Mouse (Mus musculus): ENCODE measurements around the gene Acap1. TPM values are rescaled to one million over a fixed set of nuclear protein-coding genes. Genes with fewer than 3 reads are reported as not detected.
"Not testable (repeated sequence)": the region's sequence is repeated elsewhere in the genome, so short reads cannot be mapped to it uniquely, and the experiment has no call there.

Gene Acap1
- polyA plus RNA-seq, 1 experiment from 2014 or later: 0.49 TPM

GRCm38 (mm10) chr11:69935137-69935879, 40.0 kb upstream of the Acap1 start, which contains the start of gene Ybx2:
Gene Ybx2, plus strand, starts transcription at chr11:69935796.
- Histone ChIP-seq H3K27me3 (replicated peaks; ENCODE audit: control insufficient read depth, insufficient read depth, low read length) (peaks cover 13% of the 10 kb centered on the region), H3K4me2 (ENCODE audit: low read length) (peak within 1 kb of the TSS; percentile 100), H3K36me3 (ENCODE audit: control insufficient read depth, insufficient read depth) (no peaks in the 10 kb centered on the region), H3K4me3 (replicated peaks; ENCODE audit: low read length) (peak within 1 kb of the TSS; percentile 61), H3K27ac (ENCODE audit: low read length) (no peak within 1 kb of the TSS), H3K4me1 (replicated peaks; ENCODE audit: control insufficient read depth, insufficient read depth, low read length) (peaks cover 22% of the 10 kb centered on the region), H3K9ac (replicated peaks; ENCODE audit: low read depth, low read length) (peak within 1 kb of the TSS; percentile 62), H3K9me3 (ENCODE audit: control insufficient read depth, low read length) (no peaks in the 10 kb centered on the region)
- WGBS: 1% methylated on average over 56 of the region's 62 CpGs
- ATAC-seq: peak; percentile 89

- Histone ChIP-seq H3K27me3 (replicated peaks; ENCODE audit: control insufficient read depth, insufficient read depth, low read length) (peaks cover 13% of the 10 kb centered on the region), H3K4me3 (replicated peaks; ENCODE audit: low read length) (peak overlapping the region; percentile 26), H3K9ac (replicated peaks; ENCODE audit: low read depth, low read length) (no peak overlapping the region), H3K27ac (ENCODE audit: low read length) (no peak overlapping the region), H3K4me1 (replicated peaks; ENCODE audit: control insufficient read depth, insufficient read depth, low read length) (peaks cover 22% of the 10 kb centered on the region), H3K36me3 (ENCODE audit: control insufficient read depth, insufficient read depth) (no peaks in the 10 kb centered on the region), H3K4me2 (ENCODE audit: low read length) (peak overlapping the region; percentile 45; the same call in 1 of the 2 replicates), H3K9me3 (ENCODE audit: control insufficient read depth, low read length) (no peaks in the 10 kb centered on the region)
- no peak for ATAC-seq
- WGBS: 17% methylated on average over 6 of the region's 6 CpGs
Measured at GRCm38 (mm10) chr11:69934681-69935080, 39.3 kb upstream of the Acap1 start.

GRCm38 (mm10) chr11:69934169-69934568, 38.8 kb upstream of the Acap1 start:
- H3K36me3 ChIP-seq (ENCODE audit: control insufficient read depth, insufficient read depth): no peaks in the 10 kb centered on the region
- 1% methylated on average over 18 of the region's 18 CpGs for WGBS
- H3K4me2 ChIP-seq (ENCODE audit: low read length): peak overlapping the region; percentile 45
- H3K9ac ChIP-seq (replicated peaks; ENCODE audit: low read depth, low read length): no peak overlapping the region
- H3K9me3 ChIP-seq (ENCODE audit: control insufficient read depth, low read length): no peaks in the 10 kb centered on the region
- peaks cover 13% of the 10 kb centered on the region for H3K27me3 ChIP-seq (replicated peaks; ENCODE audit: control insufficient read depth, insufficient read depth, low read length)
- ATAC-seq: peak; percentile 56
- peaks cover 22% of the 10 kb centered on the region for H3K4me1 ChIP-seq (replicated peaks; ENCODE audit: control insufficient read depth, insufficient read depth, low read length)
- peak overlapping the region; percentile 26 for H3K4me3 ChIP-seq (replicated peaks; ENCODE audit: low read length)
- no peak overlapping the region for H3K27ac ChIP-seq (ENCODE audit: low read length)

- WGBS: 76% methylated on average over 4 of the region's 4 CpGs
- no peak overlapping the region for H3K9ac ChIP-seq (replicated peaks; ENCODE audit: low read depth, low read length)
- H3K36me3 ChIP-seq (ENCODE audit: control insufficient read depth, insufficient read depth): no peaks in the 10 kb centered on the region
- ATAC-seq: no peak
- H3K4me2 ChIP-seq (ENCODE audit: low read length): no peak overlapping the region
- H3K4me1 ChIP-seq (replicated peaks; ENCODE audit: control insufficient read depth, insufficient read depth, low read length): peaks cover 22% of the 10 kb centered on the region
- no peaks in the 10 kb centered on the region for H3K9me3 ChIP-seq (ENCODE audit: control insufficient read depth, low read length)
- peaks cover 10% of the 10 kb centered on the region for H3K27me3 ChIP-seq (replicated peaks; ENCODE audit: control insufficient read depth, insufficient read depth, low read length)
- H3K4me3 ChIP-seq (replicated peaks; ENCODE audit: low read length): no peak overlapping the region
- H3K27ac ChIP-seq (ENCODE audit: low read length): no peak overlapping the region
Measured at GRCm38 (mm10) chr11:69933066-69933465, 37.7 kb upstream of the Acap1 start.

- no peak overlapping the region for H3K4me2 ChIP-seq (ENCODE audit: low read length)
- ATAC-seq: no peak
Measured at GRCm38 (mm10) chr11:69932254-69932653, 36.9 kb upstream of the Acap1 start.

GRCm38 (mm10) chr11:69931769-69932168, 36.4 kb upstream of the Acap1 start:
- Histone ChIP-seq H3K9me3 (ENCODE audit: control insufficient read depth, low read length) (no peaks in the 10 kb centered on the region), H3K27ac (ENCODE audit: low read length) (no peak overlapping the region), H3K36me3 (ENCODE audit: control insufficient read depth, insufficient read depth) (no peaks in the 10 kb centered on the region), H3K4me2 (ENCODE audit: low read length) (no peak overlapping the region), H3K4me3 (replicated peaks; ENCODE audit: low read length) (no peak overlapping the region), H3K4me1 (replicated peaks; ENCODE audit: control insufficient read depth, insufficient read depth, low read length) (peaks cover 22% of the 10 kb centered on the region), H3K9ac (replicated peaks; ENCODE audit: low read depth, low read length) (no peak overlapping the region), H3K27me3 (replicated peaks; ENCODE audit: control insufficient read depth, insufficient read depth, low read length) (peaks cover 2% of the 10 kb centered on the region; the same call in 1 of the 2 replicates)
- no peak for ATAC-seq
- WGBS: 72% methylated on average over 8 of the region's 8 CpGs

More at GRCm38 (mm10) chr11:69932254-69932653, 36.9 kb upstream of the Acap1 start:
- Histone ChIP-seq H3K9me3 (ENCODE audit: control insufficient read depth, low read length) (no peaks in the 10 kb centered on the region), H3K9ac (replicated peaks; ENCODE audit: low read depth, low read length) (no peak overlapping the region), H3K27me3 (replicated peaks; ENCODE audit: control insufficient read depth, insufficient read depth, low read length) (peaks cover 7% of the 10 kb centered on the region), H3K36me3 (ENCODE audit: control insufficient read depth, insufficient read depth) (no peaks in the 10 kb centered on the region), H3K4me3 (replicated peaks; ENCODE audit: low read length) (no peak overlapping the region), H3K4me1 (replicated peaks; ENCODE audit: control insufficient read depth, insufficient read depth, low read length) (peaks cover 22% of the 10 kb centered on the region), H3K27ac (ENCODE audit: low read length) (no peak overlapping the region)
- WGBS: 45% methylated on average over 3 of the region's 3 CpGs

GRCm38 (mm10) chr11:69930967-69931537, 35.7 kb upstream of the Acap1 start:
- no peak overlapping the region for H3K9ac ChIP-seq (replicated peaks; ENCODE audit: low read depth, low read length)
- no peaks in the 10 kb centered on the region for H3K27me3 ChIP-seq (replicated peaks; ENCODE audit: control insufficient read depth, insufficient read depth, low read length)
- no peak for ATAC-seq
- 75% methylated on average over 3 of the region's 3 CpGs for WGBS
- H3K4me2 ChIP-seq (ENCODE audit: low read length): no peak overlapping the region
- H3K4me3 ChIP-seq (replicated peaks; ENCODE audit: low read length): no peak overlapping the region
- no peaks in the 10 kb centered on the region for H3K9me3 ChIP-seq (ENCODE audit: control insufficient read depth, low read length)
- H3K36me3 ChIP-seq (ENCODE audit: control insufficient read depth, insufficient read depth): no peaks in the 10 kb centered on the region
- H3K4me1 ChIP-seq (replicated peaks; ENCODE audit: control insufficient read depth, insufficient read depth, low read length): peaks cover 15% of the 10 kb centered on the region
- no peak overlapping the region for H3K27ac ChIP-seq (ENCODE audit: low read length)

- not testable (repeated sequence) for H3K9me3 ChIP-seq (ENCODE audit: control insufficient read depth, low read length); H3K27me3 ChIP-seq (replicated peaks; ENCODE audit: control insufficient read depth, insufficient read depth, low read length); H3K4me1 ChIP-seq (replicated peaks; ENCODE audit: control insufficient read depth, insufficient read depth, low read length); H3K27ac ChIP-seq (ENCODE audit: low read length); H3K4me3 ChIP-seq (replicated peaks; ENCODE audit: low read length); ATAC-seq; H3K4me2 ChIP-seq (ENCODE audit: low read length); H3K36me3 ChIP-seq (ENCODE audit: control insufficient read depth, insufficient read depth); H3K9ac ChIP-seq (replicated peaks; ENCODE audit: low read depth, low read length)
- WGBS: 91% methylated on average over 8 of the region's 8 CpGs
Measured at GRCm38 (mm10) chr11:69930176-69930575, 34.8 kb upstream of the Acap1 start.

GRCm38 (mm10) chr11:69929712-69930111, 34.4 kb upstream of the Acap1 start:
- no peak for ATAC-seq
- WGBS: 88% methylated on average over 4 of the region's 4 CpGs

More at GRCm38 (mm10) chr11:69929712-69930111, 34.4 kb upstream of the Acap1 start:
- H3K27me3 ChIP-seq (replicated peaks; ENCODE audit: control insufficient read depth, insufficient read depth, low read length): no peaks in the 10 kb centered on the region
- H3K36me3 ChIP-seq (ENCODE audit: control insufficient read depth, insufficient read depth): no peaks in the 10 kb centered on the region
- H3K9me3 ChIP-seq (ENCODE audit: control insufficient read depth, low read length): no peaks in the 10 kb centered on the region
- H3K4me3 ChIP-seq (replicated peaks; ENCODE audit: low read length): no peak overlapping the region
- H3K4me2 ChIP-seq (ENCODE audit: low read length): no peak overlapping the region
- peaks cover 7% of the 10 kb centered on the region for H3K4me1 ChIP-seq (replicated peaks; ENCODE audit: control insufficient read depth, insufficient read depth, low read length)
- no peak overlapping the region for H3K27ac ChIP-seq (ENCODE audit: low read length)
- no peak overlapping the region for H3K9ac ChIP-seq (replicated peaks; ENCODE audit: low read depth, low read length)
